In the genomic region with DNA sequence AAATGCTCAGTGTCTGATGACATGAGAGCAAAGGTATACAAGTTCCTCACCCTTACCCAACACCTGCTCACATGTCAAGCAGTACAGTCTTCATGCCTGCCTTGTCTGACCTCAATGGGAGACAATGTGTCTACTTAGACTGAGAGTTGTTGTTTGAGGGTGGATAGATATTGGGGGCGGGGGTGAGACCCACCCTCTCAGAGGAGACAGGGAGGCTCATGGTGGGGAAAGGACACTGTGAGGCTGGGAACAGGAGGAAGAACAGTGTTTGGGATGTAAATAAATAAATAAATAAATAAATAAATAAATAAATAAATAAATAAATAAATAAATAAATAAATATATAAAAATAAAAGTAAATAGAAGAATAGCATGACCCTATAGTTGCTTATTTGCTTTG, we compare ENCODE assay signal across 27 mouse cellular contexts.
"Had no signal": no experiment of that assay in that cellular context is flagged by ENCODE, and none has a peak within 500 bp of the region (broad histone marks: within the 10 kb centered on the region; RNA-seq: fewer than 3 reads in every experiment).

No protein-coding gene starts in this region.

- H3K27me3 ChIP-seq: embryonic facial prominence, embryonic 12.5 days; embryonic facial prominence, embryonic 15.5 days; forebrain, embryonic 15.5 days; heart, embryonic 12.5 days; heart, embryonic 13.5 days had no signal

- H3K4me2 ChIP-seq: embryonic facial prominence, embryonic 12.5 days; embryonic facial prominence, embryonic 15.5 days; forebrain, embryonic 15.5 days; heart, embryonic 11.5 days; heart, embryonic 12.5 days; heart, embryonic 13.5 days had no signal

- H3K27ac ChIP-seq: embryonic facial prominence, embryonic 12.5 days; embryonic facial prominence, embryonic 15.5 days; forebrain, embryonic 15.5 days; gastrocnemius, adult 2 months; heart, adult 2 months; heart, embryonic 10.5 days; heart, embryonic 13.5 days had no signal

- H3K36me3 ChIP-seq: embryonic facial prominence, embryonic 12.5 days; embryonic facial prominence, embryonic 15.5 days; forebrain, embryonic 15.5 days; heart, embryonic 10.5 days; heart, embryonic 12.5 days; heart, embryonic 13.5 days had no signal

- ATAC-seq: forebrain, embryonic 14.5 days; forebrain, embryonic 15.5 days had no signal

- H3K4me1 ChIP-seq: embryonic facial prominence, embryonic 12.5 days; embryonic facial prominence, embryonic 15.5 days; forebrain, embryonic 15.5 days; heart, embryonic 10.5 days; heart, embryonic 12.5 days; heart, embryonic 13.5 days had no signal

- H3K4me3 ChIP-seq: embryonic facial prominence, embryonic 12.5 days; embryonic facial prominence, embryonic 15.5 days; erythroblast, embryonic 14.5 days; forebrain, embryonic 15.5 days; gastrocnemius, adult 2 months; heart, adult 2 months; heart, embryonic 10.5 days; heart, embryonic 12.5 days; heart, embryonic 13.5 days had no signal

- H3K9me3 ChIP-seq: embryonic facial prominence, embryonic 12.5 days; embryonic facial prominence, embryonic 15.5 days; forebrain, embryonic 15.5 days; heart, embryonic 10.5 days; heart, embryonic 13.5 days had no signal

- H3K9ac ChIP-seq: embryonic facial prominence, embryonic 12.5 days; embryonic facial prominence, embryonic 15.5 days; forebrain, embryonic 15.5 days; heart, embryonic 12.5 days; heart, embryonic 13.5 days had no signal

- DNase-seq: cerebellum, adult 18-20 months; cerebellum, adult 2 months; cerebellum, adult 8-10 months; cerebellum, adult 9-10 months; cerebellum, adult 9-11 months; cerebellum, postnatal 10 days; cerebellum, postnatal 14 days; cerebellum, postnatal 25 days; cerebellum, postnatal 36 days; embryo, embryonic 11 days; gastrocnemius, adult 2 months; gastrocnemius, postnatal 10 days; gastrocnemius, postnatal 14 days; gastrocnemius, postnatal 25 days; gastrocnemius, postnatal 36 days; heart, adult 11 months; heart, adult 18-20 months; heart, adult 2 months had no signal
